Mouse (Mus musculus) embryonic facial prominence, embryonic 12.5 days (tissue): ENCODE measurements around the gene Cwc27. TPM values are rescaled to one million over a fixed set of nuclear protein-coding genes. Genes with fewer than 3 reads are reported as not detected.

Experiments
- ATAC-seq: fragments of 200-750 bp; cut with Nextera tagmentation; 2 replicates; pipeline ENCODE4 v1.8.0; 2017; ENCODE audit not compliant: insufficient number of reproducible peaks, insufficient read depth, low FRiP score, low TSS enrichment
- H3K27ac ChIP-seq: fragments of 300-500 bp; sonication (generic); 2 replicates; pipeline ENCODE4 v1.5.1; 2016; ENCODE audit warnings: mild to moderate bottlenecking
- H3K27me3 ChIP-seq: fragments of 300-500 bp; sonication (generic); 2 replicates; pipeline ENCODE4 v1.6.1; 2016; ENCODE audit warnings: mild to moderate bottlenecking, moderate library complexity
- H3K36me3 ChIP-seq: fragments of 300-500 bp; sonication (generic); 2 replicates; pipeline ENCODE4 v1.6.1; 2016; ENCODE audit warnings: mild to moderate bottlenecking
- H3K4me1 ChIP-seq: fragments of 300-500 bp; sonication (generic); 2 replicates; pipeline ENCODE4 v1.6.1; 2016
- H3K4me2 ChIP-seq: fragments of 300-500 bp; sonication (generic); replicated peaks from 2 replicates; pipeline ENCODE4 v1.6.1; 2016; ENCODE audit warnings: mild to moderate bottlenecking, moderate library complexity
- H3K4me3 ChIP-seq: fragments of 300-500 bp; sonication (generic); 2 replicates; pipeline ENCODE4 v1.5.1; 2016; ENCODE audit warnings: mild to moderate bottlenecking
- H3K9ac ChIP-seq: fragments of 300-500 bp; sonication (generic); 2 replicates; pipeline ENCODE4 v1.6.1; 2016; ENCODE audit warnings: mild to moderate bottlenecking, moderate library complexity
- H3K9me3 ChIP-seq: fragments of 300-500 bp; sonication (generic); 2 replicates; pipeline ENCODE4 v1.6.1; 2016; ENCODE audit warnings: mild to moderate bottlenecking, moderate library complexity
- WGBS: fragments of 180-500 bp; shearing (Covaris S2); methylation state at CpG from one replicate; pipeline ENCODE4 v1.1.7; 2016; 5-methylcytosine and 5-hydroxymethylcytosine counted together
- polyA plus RNA-seq: library from polyadenylated mRNA; unstranded; fragments of >200 nt; fragmentation: Nextera tagmentation; extraction: Ambion mirVana; gene quantifications from 2 replicates; pipeline ENCODE4 v1.2.1, GENCODE M21; 2016

Gene Cwc27
- polyA plus RNA-seq, 1 experiment from 2014 or later: 34.5 TPM

DNA sequence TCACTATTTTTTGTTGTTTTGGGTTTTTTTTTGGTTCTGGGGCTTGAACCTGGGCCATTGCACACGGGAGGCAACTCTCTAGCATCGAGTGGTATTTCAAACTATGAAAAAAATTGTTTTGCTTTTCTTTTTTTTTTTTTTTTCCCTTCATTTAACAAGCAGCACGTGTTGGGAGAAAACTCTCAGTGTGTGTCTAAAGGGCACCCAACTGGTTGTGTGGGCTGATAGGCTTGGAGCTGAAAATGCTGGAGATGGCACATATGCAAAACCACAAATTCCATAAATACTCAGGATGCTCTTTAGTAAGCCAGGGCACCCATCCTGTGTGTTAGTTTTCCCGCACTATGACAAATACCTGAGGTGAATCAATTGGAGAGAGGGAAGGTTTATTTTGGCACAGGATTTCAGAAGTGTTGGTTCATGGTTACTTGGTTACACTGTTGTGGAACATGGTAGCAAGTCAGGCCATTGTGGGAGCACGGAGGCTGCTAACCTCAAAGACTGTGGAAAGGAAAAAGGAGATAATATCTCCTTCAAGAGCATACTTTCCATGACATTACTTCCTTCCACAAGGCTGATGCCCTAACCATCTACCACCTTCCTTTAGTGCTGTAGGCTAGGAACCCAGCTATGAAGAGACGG lies 194.7 kb downstream of the Cwc27 start:
- WGBS: 82% methylated on average over 6 of the region's 6 CpGs
- peaks cover 6% of the 10 kb centered on the region; the same call in 1 of the 2 replicates for H3K36me3 ChIP-seq
- no peaks in the 10 kb centered on the region for H3K9me3 ChIP-seq
- no peak overlapping the region for H3K9ac ChIP-seq
- no peak overlapping the region for H3K4me3 ChIP-seq
- H3K27me3 ChIP-seq: no peaks in the 10 kb centered on the region
- H3K4me2 ChIP-seq: no peak overlapping the region
- no peak overlapping the region for H3K27ac ChIP-seq
- H3K4me1 ChIP-seq: 0 out of 2 replicates have a peak, but pooled peaks cover 4% of the 10 kb centered on the region
- ATAC-seq: no peak

DNA sequence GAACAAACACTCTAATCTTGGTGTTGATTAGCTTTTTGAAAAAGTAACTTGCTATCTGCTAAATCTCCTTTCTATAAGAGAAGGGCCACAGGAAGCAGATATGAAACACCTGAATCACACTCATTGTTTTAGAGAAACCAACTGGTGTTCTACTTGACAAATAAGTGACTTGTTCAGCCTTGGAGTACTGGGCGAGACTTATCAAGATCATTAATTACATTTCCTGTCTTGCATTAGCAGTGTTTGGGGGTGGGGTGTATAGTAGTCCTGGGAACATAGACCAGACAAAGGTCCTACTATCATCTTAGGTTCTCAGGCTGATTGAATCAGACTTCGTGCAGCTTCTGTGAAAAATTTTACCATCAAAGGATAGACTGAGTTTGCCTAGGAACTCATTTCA lies 196.5 kb downstream of the Cwc27 start:
- Histone ChIP-seq H3K4me2 (no peak overlapping the region), H3K9me3 (no peaks in the 10 kb centered on the region), H3K36me3 (0 out of 2 replicates have a peak, but pooled peaks cover 1% of the 10 kb centered on the region), H3K4me1 (0 out of 2 replicates have a peak, but pooled peaks cover 4% of the 10 kb centered on the region), H3K9ac (no peak overlapping the region), H3K27ac (no peak overlapping the region), H3K27me3 (no peaks in the 10 kb centered on the region), H3K4me3 (no peak overlapping the region)
- no peak for ATAC-seq
- WGBS: 44% methylated on average over 2 of the region's 2 CpGs

DNA sequence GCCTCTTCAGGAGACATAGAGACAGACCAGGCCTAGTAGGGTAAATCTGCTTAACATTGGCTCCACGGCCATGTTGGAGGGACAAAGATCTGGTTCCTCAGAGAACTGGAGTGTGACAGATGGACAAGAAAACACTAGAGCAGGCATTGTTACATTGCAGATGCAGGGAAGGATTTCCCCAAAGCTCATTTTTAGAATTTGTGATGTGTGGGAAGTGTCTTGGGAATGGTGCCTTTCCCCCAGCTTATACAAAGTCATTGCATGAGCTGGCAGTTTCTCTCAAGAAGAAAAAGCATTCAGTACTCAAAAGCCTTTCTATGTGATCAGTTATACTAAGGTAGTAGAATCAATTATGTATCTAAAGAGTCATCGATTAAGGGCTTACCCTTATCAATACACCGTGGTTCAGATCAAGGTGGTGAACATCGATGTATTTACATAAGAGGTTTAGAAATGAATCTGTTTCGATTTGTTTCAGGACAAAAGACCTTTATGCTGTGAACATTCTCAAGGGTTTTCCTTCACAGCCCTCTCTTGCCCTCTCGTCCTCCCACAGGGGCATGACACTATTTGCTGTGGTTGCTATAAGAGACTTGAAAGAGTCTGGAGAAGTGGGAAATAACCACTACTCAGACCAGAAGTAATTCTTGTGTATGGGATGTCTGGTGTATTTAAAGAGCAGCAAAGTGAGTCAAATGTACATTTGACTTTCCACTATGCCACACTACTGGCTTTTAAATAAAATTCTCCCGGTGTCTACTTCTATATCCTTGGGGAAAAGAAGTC lies 197.2 kb downstream of the Cwc27 start:
- ATAC-seq: no peak
- H3K27me3 ChIP-seq: no peaks in the 10 kb centered on the region
- H3K27ac ChIP-seq: no peak overlapping the region
- H3K4me3 ChIP-seq: no peak overlapping the region
- no peak overlapping the region for H3K4me2 ChIP-seq
- no peak overlapping the region for H3K9ac ChIP-seq
- no peaks in the 10 kb centered on the region for H3K9me3 ChIP-seq
- H3K4me1 ChIP-seq: 0 out of 2 replicates have a peak, but pooled peaks cover 4% of the 10 kb centered on the region
- no peaks in the 10 kb centered on the region for H3K36me3 ChIP-seq
- 75% methylated on average over 7 of the region's 7 CpGs for WGBS

DNA sequence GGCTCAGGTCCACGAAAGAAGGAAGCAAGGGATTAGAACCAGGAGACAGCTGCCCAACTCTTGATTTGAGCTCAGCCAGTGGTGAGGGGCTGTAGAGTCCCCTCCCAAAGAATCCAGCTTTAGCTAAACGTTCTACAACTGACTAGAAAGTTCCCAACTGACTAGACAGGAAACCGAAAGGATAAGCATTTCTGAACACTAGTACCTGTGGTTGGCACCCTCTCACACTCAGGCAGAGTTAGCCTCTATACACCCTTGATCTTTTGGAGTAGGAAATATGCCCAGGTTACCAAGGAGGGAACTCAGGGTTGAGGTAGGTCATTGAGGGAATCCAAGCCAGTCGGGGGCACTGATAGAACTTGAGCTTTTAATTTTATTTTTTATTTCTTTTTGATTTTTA lies 199.7 kb downstream of the Cwc27 start:
- no peak overlapping the region for H3K4me2 ChIP-seq
- H3K9me3 ChIP-seq: no peaks in the 10 kb centered on the region
- H3K27ac ChIP-seq: no peak overlapping the region
- H3K27me3 ChIP-seq: no peaks in the 10 kb centered on the region
- WGBS: 85% methylated on average over 4 of the region's 4 CpGs
- H3K4me1 ChIP-seq: no peaks in the 10 kb centered on the region
- no peaks in the 10 kb centered on the region for H3K36me3 ChIP-seq
- H3K4me3 ChIP-seq: no peak overlapping the region
- ATAC-seq: no peak
- no peak overlapping the region for H3K9ac ChIP-seq

DNA sequence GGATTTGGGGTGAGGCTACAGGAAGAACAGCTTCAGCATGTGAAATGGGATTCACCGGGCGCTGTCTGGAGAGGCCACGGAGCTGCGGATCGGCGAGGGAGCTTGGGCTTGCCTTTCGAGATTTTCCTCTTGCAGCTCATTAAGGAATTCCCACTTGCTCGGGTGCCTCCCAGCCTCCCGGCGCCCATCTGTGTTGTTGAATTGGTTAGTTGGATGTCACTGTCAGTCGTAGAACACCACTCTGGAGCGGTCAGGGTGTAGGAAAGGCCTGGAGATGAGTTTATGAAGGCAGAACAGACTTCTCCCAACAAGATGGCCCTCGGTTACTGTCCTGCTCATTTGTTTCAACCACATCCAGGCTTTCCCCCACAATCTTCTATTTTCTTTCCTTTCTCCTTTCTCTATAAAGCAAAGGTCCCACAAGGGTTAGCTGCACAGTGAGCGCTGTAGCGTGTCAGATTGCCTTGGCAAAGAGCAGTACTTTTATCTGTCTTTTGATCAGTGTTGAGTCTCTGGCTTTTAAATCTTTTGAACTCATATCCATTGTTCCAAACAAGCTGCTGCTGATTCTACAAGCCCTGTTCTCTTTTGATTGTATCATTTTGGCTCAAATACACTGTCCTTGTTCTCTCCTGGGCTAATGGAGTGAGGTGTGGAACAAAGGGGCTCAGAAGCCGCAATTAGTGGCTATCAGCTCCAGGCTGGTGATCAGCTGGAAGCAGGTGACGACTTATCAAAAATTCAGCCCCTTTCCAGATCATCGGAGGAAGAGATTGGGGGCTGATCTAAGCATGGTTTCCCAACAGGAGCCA lies 200.7 kb downstream of the Cwc27 start:
- Histone ChIP-seq H3K9ac (no peak overlapping the region), H3K4me3 (no peak overlapping the region), H3K27ac (no peak overlapping the region), H3K27me3 (no peaks in the 10 kb centered on the region), H3K36me3 (no peaks in the 10 kb centered on the region), H3K4me2 (no peak overlapping the region), H3K4me1 (no peaks in the 10 kb centered on the region), H3K9me3 (no peaks in the 10 kb centered on the region)
- no peak for ATAC-seq
- 82% methylated on average over 18 of the region's 18 CpGs for WGBS

DNA sequence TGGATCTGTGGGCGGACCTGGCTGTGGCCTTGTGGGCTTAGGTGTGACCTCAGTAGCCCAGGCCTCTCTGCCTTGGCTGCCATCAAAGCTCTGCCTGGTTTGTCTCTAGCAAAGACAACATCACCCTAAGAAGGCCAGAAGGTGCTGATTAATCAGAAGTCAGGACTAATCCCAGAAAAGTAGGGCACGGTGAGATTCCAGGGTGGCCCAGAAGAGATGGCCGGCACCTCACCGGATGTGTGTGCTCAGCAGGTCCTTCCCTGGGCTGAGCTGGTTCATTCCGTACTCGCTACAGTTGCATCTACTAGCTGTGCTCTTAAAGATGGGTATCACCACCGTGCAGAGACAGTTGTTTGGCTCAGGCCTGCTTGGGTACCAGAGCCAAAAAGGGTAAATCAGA lies 201.8 kb downstream of the Cwc27 start:
- Histone ChIP-seq H3K9me3 (no peaks in the 10 kb centered on the region), H3K4me2 (no peak overlapping the region), H3K36me3 (no peaks in the 10 kb centered on the region), H3K27ac (no peak overlapping the region), H3K27me3 (no peaks in the 10 kb centered on the region), H3K4me1 (no peaks in the 10 kb centered on the region), H3K9ac (no peak overlapping the region), H3K4me3 (no peak overlapping the region)
- no peak for ATAC-seq
- WGBS: 86% methylated on average over 7 of the region's 7 CpGs

DNA sequence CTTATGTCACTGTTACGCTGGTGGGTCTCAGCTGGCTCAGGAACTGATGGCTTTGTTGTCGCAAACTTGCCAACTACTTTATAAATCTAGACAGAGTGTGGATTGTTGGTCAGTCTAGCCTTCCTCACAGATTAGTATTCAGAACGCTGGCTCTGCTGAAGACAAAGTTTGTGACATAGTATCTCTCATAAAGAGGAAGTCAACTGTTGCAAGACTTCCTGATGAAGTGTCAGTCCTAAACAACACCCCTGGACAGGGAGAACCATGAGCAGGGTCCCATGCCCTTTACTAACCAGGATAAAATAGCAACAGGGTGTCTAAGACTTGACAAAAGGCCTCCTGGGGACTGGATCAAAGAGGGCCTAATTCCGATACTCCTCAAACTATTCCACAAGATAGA lies 205.6 kb downstream of the Cwc27 start:
- H3K4me3 ChIP-seq: no peak overlapping the region
- H3K4me1 ChIP-seq: peaks cover 7% of the 10 kb centered on the region
- H3K27ac ChIP-seq: no peak overlapping the region
- 93% methylated on average over 4 of the region's 4 CpGs for WGBS
- no peak overlapping the region for H3K9ac ChIP-seq
- no peaks in the 10 kb centered on the region for H3K9me3 ChIP-seq
- H3K27me3 ChIP-seq: no peaks in the 10 kb centered on the region
- no peak for ATAC-seq
- H3K4me2 ChIP-seq: no peak overlapping the region
- no peaks in the 10 kb centered on the region for H3K36me3 ChIP-seq

DNA sequence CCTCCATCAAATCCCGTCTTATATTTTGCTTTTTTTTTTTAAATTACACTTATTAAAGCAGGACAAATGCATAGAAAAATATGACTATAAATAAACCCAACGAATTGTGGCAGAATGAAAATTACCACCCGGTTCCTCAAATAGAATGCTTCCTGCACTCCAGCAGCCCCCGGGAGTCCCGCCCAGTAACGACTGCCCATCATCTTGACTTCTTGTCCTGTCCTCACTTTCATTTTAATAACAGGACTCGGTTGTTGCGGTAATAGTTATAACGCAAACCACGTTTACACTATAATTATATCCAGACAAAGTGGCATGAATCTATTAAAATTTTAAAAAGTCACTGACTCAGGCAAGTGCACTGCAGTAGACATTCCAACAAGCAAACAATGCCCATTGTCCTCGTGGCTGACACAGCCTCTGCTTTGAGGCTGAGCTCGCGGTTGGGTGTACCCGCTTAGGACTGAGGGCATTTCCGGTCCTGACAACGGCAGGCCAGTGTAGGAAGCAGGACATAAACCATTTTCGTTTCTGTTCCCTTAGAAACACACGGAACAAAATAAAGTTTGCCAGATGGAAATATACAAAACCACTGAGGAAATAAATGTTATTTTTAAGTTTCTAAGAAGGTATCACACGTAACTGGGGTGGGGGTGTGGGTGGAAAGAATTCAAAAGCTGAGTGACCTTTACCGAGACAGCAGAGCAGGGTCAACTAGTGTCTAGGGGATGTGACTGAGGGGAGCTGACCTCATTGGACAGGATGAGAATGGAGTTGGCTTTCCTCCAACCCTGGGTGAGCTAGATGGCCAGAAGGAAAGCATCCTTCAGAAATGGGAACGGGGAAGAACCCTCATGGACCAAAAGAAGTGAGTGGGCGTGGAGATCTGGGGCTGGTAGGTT lies 206.5 kb downstream of the Cwc27 start:
- H3K36me3 ChIP-seq: no peaks in the 10 kb centered on the region
- WGBS: 68% methylated on average over 22 of the region's 22 CpGs
- H3K9ac ChIP-seq: no peak overlapping the region
- no peaks in the 10 kb centered on the region for H3K9me3 ChIP-seq
- H3K4me2 ChIP-seq: no peak overlapping the region
- no peak overlapping the region for H3K4me3 ChIP-seq
- no peak overlapping the region for H3K27ac ChIP-seq
- peaks cover 7% of the 10 kb centered on the region for H3K4me1 ChIP-seq
- ATAC-seq: no peak
- no peaks in the 10 kb centered on the region for H3K27me3 ChIP-seq

DNA sequence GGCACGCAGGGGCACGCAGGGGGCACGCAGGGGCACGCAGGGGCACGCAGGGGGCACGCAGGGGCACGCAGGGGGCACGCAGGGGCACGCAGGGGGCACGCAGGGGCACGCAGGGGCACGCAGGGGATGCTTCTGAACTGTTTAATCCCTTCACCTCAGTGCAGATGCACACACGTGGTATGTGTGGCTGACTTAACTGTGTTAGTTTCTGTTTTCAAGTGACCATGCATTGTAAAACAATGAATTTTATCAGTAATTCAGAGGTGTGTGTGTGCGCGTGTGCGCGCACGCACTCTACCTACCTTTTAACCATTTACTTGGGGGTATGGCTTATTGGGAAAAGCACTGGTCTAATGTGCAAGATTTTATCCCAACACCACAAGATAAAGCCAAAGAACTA lies 208.4 kb downstream of the Cwc27 start:
- 58% methylated on average over 18 of the region's 18 CpGs for WGBS
- H3K36me3 ChIP-seq: no peaks in the 10 kb centered on the region
- no peak overlapping the region for H3K4me2 ChIP-seq
- H3K27ac ChIP-seq: peak overlapping the region; percentile 69; the same call in 1 of the 2 replicates
- no peaks in the 10 kb centered on the region for H3K9me3 ChIP-seq
- H3K4me3 ChIP-seq: no peak overlapping the region
- no peaks in the 10 kb centered on the region for H3K27me3 ChIP-seq
- ATAC-seq: no peak
- H3K4me1 ChIP-seq: peaks cover 7% of the 10 kb centered on the region
- H3K9ac ChIP-seq: no peak overlapping the region

DNA sequence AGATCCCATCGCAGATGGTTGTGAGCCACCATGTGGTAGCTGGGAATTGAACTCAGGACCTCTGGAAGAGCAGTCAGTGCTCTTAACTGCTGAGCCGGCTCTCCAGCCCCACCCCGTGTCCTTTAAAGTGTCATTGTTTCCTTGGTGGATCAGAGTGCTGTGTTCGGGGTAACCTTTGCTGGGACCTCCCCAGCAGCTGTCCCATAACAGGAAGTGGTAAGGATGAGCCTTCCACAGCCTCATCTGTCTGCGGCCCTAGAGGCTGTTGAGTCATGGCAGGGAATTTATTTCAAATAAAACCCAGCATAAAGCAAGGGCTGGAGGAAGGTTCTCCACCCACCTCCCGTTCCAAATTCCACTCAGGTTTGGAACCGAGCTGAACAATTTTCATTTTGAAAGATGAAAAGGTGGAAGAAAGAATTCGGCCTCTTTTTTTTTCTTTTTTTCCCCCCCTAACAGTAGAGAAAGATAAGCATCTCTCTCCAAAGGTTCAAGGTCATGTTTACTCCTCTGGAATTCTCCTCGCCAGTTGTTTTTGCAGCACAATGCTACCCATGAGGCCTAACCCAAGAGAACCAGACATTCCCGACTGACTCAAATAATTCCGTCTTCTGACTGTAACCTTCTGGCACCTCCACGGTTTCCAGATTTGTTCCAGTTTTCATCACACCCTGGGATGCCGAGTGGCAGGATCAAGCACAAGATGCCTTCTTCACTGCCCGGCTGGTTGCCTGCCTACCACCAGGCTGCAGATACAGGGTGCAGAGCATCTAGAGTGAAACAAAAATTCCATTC lies 210.0 kb downstream of the Cwc27 start:
- H3K27ac ChIP-seq: no peak overlapping the region
- no peak overlapping the region for H3K4me3 ChIP-seq
- no peaks in the 10 kb centered on the region for H3K27me3 ChIP-seq
- WGBS: 65% methylated on average over 14 of the region's 14 CpGs
- H3K9ac ChIP-seq: no peak overlapping the region
- H3K4me2 ChIP-seq: no peak overlapping the region
- no peaks in the 10 kb centered on the region for H3K9me3 ChIP-seq
- peaks cover 7% of the 10 kb centered on the region for H3K4me1 ChIP-seq
- no peak for ATAC-seq
- no peaks in the 10 kb centered on the region for H3K36me3 ChIP-seq
